Mouse (Mus musculus) CH12.LX (cell line): ENCODE measurements around the gene Ptprg. TPM values are rescaled to one million over a fixed set of nuclear protein-coding genes. Genes with fewer than 3 reads are reported as not detected.

Source experiments
- DNase-seq: peaks from one replicate; pipeline ENCODE4 v3.0.0-alpha.2; 2013; ENCODE audit errors: extremely low read depth
- H3K27ac ChIP-seq: 2 replicates; pipeline ENCODE4 v1.5.1; 2012; ENCODE audit warnings: low read depth, mild to moderate bottlenecking, control low read depth, moderate library complexity; ENCODE audit not compliant: insufficient read depth
- H3K27me3 ChIP-seq: replicated peaks from 2 replicates; pipeline ENCODE3; 2012; ENCODE audit warnings: inconsistent platforms
- H3K36me3 ChIP-seq, 2 experiments: replicated peaks in 1 of 2; 2 replicates each; pipeline versions ENCODE3 to v1.6.1; 2012; ENCODE audit warnings: inconsistent platforms in 1 of 2, low read length in 1 of 2, mild to moderate bottlenecking in 1 of 2, mixed read lengths in 1 of 2, moderate library complexity in 1 of 2; ENCODE audit not compliant: control insufficient read depth in 1 of 2, insufficient read depth in 1 of 2
- H3K4me1 ChIP-seq, 2 experiments: 2 replicates each; pipeline ENCODE4 v1.6.1; 2012; ENCODE audit warnings: inconsistent platforms in 1 of 2, moderate library complexity in 1 of 2; ENCODE audit not compliant: insufficient read depth in 2 of 2, control insufficient read depth in 1 of 2
- H3K4me2 ChIP-seq: 2 replicates; pipeline ENCODE4 v1.6.1; 2012; ENCODE audit warnings: low read depth, mild to moderate bottlenecking, control low read depth; ENCODE audit not compliant: poor library complexity, insufficient read depth, severe bottlenecking
- H3K4me3 ChIP-seq, 3 experiments: fragments of 150-350 bp in 1 of 3; sonication (generic) in 1 of 3; replicated peaks in 1 of 3; 2 replicates each; pipeline versions ENCODE3 to v1.5.1; 2011 to 2012; ENCODE audit warnings: low read depth in 2 of 3, low read length in 2 of 3, mild to moderate bottlenecking in 2 of 3, moderate library complexity in 2 of 3, control low read depth in 1 of 3, improper control_type of control experiment in 1 of 3, inconsistent platforms in 1 of 3, mixed read lengths in 1 of 3; ENCODE audit not compliant: poor library complexity in 1 of 3
- H3K79me2 ChIP-seq: replicated peaks from 2 replicates; pipeline ENCODE4 v1.6.1; 2012; ENCODE audit warnings: mild to moderate bottlenecking, moderate library complexity; ENCODE audit not compliant: control insufficient read depth, poor library complexity, insufficient read depth, severe bottlenecking; ENCODE audit errors: extremely low read depth
- H3K9ac ChIP-seq: 2 replicates; pipeline ENCODE4 v1.6.1; 2012; ENCODE audit warnings: low read depth, mild to moderate bottlenecking, control low read depth, moderate library complexity; ENCODE audit not compliant: insufficient read depth
- H3K9me3 ChIP-seq: replicated peaks from 2 replicates; pipeline ENCODE3; 2012; ENCODE audit warnings: low read length, inconsistent platforms, mixed read lengths
- BHLHE40 ChIP-seq: IDR thresholded peaks from 2 replicates; pipeline ENCODE4 v1.6.1; 2011; ENCODE audit warnings: mild to moderate bottlenecking, low read depth, low read length, improper control_type of control experiment
- E2F4 ChIP-seq: IDR thresholded peaks from 2 replicates; pipeline ENCODE4 v1.6.1; 2011; ENCODE audit warnings: low read depth, low read length, improper control_type of control experiment; ENCODE audit not compliant: insufficient replicate concordance
- ETS1 ChIP-seq: conservative IDR thresholded peaks from 2 replicates; pipeline ENCODE4 v1.6.1; 2012; ENCODE audit warnings: low read depth, mild to moderate bottlenecking, inconsistent platforms, low read length, improper control_type of control experiment, moderate library complexity
- GABPA ChIP-seq: IDR thresholded peaks from 2 replicates; pipeline ENCODE4 v1.6.1; 2012; ENCODE audit warnings: low read depth, low read length, improper control_type of control experiment, inconsistent platforms; ENCODE audit not compliant: insufficient replicate concordance
- IRF4 ChIP-seq: IDR thresholded peaks from 2 replicates; pipeline ENCODE4 v1.6.1; 2014; ENCODE audit warnings: low read depth, mild to moderate bottlenecking, inconsistent platforms, low read length, improper control_type of control experiment
- JUN ChIP-seq: IDR thresholded peaks from 2 replicates; pipeline ENCODE4 v1.6.1; 2011; ENCODE audit warnings: low read depth, mild to moderate bottlenecking, low read length, improper control_type of control experiment, moderate library complexity; ENCODE audit not compliant: insufficient read depth
- JUND ChIP-seq: conservative IDR thresholded peaks from 2 replicates; pipeline ENCODE4 v1.6.1; 2011; ENCODE audit warnings: low read depth, low read length, improper control_type of control experiment
- MAZ ChIP-seq: IDR thresholded peaks from 2 replicates; pipeline ENCODE4 v1.6.1; 2012; ENCODE audit warnings: low read depth, mild to moderate bottlenecking, inconsistent platforms, low read length, improper control_type of control experiment, moderate library complexity
- MYC ChIP-seq: IDR thresholded peaks from 2 replicates; pipeline ENCODE4 v1.6.1; 2011; ENCODE audit warnings: low read depth, mild to moderate bottlenecking, improper control_type of control experiment, low read length
- NELFE ChIP-seq: IDR thresholded peaks from 2 replicates; pipeline ENCODE4 v1.6.1; 2011; ENCODE audit warnings: low read depth, low read length, improper control_type of control experiment
- NRF1 ChIP-seq: IDR thresholded peaks from 2 replicates; pipeline ENCODE4 v1.6.1; 2014; ENCODE audit warnings: low read depth, mild to moderate bottlenecking, inconsistent platforms, low read length, improper control_type of control experiment, moderate library complexity
- POLR2A ChIP-seq: IDR thresholded peaks from 2 replicates; pipeline ENCODE4 v1.6.1; 2011; ENCODE audit warnings: low read depth, mild to moderate bottlenecking, improper control_type of control experiment, low read length
- POLR2AphosphoS2 ChIP-seq: IDR thresholded peaks from 2 replicates; pipeline ENCODE4 v1.6.1; 2011; ENCODE audit warnings: low read depth, low read length, improper control_type of control experiment
- RAD21 ChIP-seq: IDR thresholded peaks from 2 replicates; pipeline ENCODE4 v1.6.1; 2011; ENCODE audit warnings: low read depth, mild to moderate bottlenecking, low read length, improper control_type of control experiment, moderate library complexity
- RCOR1 ChIP-seq: conservative IDR thresholded peaks from 2 replicates; pipeline ENCODE4 v1.6.1; 2012; ENCODE audit warnings: low read depth, mild to moderate bottlenecking, inconsistent platforms, low read length, improper control_type of control experiment
- SMC3 ChIP-seq: IDR thresholded peaks from 2 replicates; pipeline ENCODE4 v1.6.1; 2011; ENCODE audit warnings: low read depth, low read length, improper control_type of control experiment
- TBP ChIP-seq: conservative IDR thresholded peaks from 2 replicates; pipeline ENCODE4 v1.6.1; 2011; ENCODE audit warnings: low read depth, low read length, improper control_type of control experiment
- TCF12 ChIP-seq: IDR thresholded peaks from 2 replicates; pipeline ENCODE4 v1.6.1; 2014; ENCODE audit warnings: low read depth, mild to moderate bottlenecking, inconsistent platforms, low read length, improper control_type of control experiment
- USF1 ChIP-seq: IDR thresholded peaks from 2 replicates; pipeline ENCODE4 v1.6.1; 2014; ENCODE audit warnings: low read depth, mild to moderate bottlenecking, inconsistent platforms, low read length, improper control_type of control experiment
- USF2 ChIP-seq: conservative IDR thresholded peaks from 2 replicates; pipeline ENCODE4 v1.6.1; 2011; ENCODE audit warnings: low read depth, low read length, improper control_type of control experiment
- ZC3H11A ChIP-seq: IDR thresholded peaks from 2 replicates; pipeline ENCODE4 v1.6.1; 2012; ENCODE audit warnings: low read depth, mild to moderate bottlenecking, inconsistent platforms, low read length, improper control_type of control experiment
- ZKSCAN1 ChIP-seq: IDR thresholded peaks from 2 replicates; pipeline ENCODE4 v1.6.1; 2012; ENCODE audit warnings: low read depth, inconsistent platforms, low read length, improper control_type of control experiment, borderline replicate concordance
- ZMIZ1 ChIP-seq: IDR thresholded peaks from 2 replicates; pipeline ENCODE4 v1.6.1; 2012; ENCODE audit warnings: low read depth, mild to moderate bottlenecking, inconsistent platforms, low read length, improper control_type of control experiment
- dilution Hi-C: fragments of 300-500 bp; cut with MboI; formaldehyde crosslinking; loops from 2 replicates; pipeline ENCODE4 v1.14.3; 2020; ENCODE audit warnings: low sequenced_read_pairs; ENCODE audit not compliant: extremely low pct_unique_long_range_greater_than_20kb, extremely low pct_ligation_motif_present
- in situ Hi-C: fragments of 300-500 bp; cut with MboI; formaldehyde crosslinking; loops from 3 replicates; pipeline ENCODE4 v1.14.3; 2019; ENCODE audit warnings: low sequenced_read_pairs, low pct_ligation_motif_present, low pct_unique_long_range_greater_than_20kb, mixed read lengths
- polyA plus RNA-seq: library from polyadenylated mRNA; unstranded; fragments of >175 nt; gene quantifications from 2 replicates; pipeline ENCODE4 v1.2.1, GENCODE M21; 2012; ENCODE audit warnings: low read depth; ENCODE audit not compliant: insufficient read length
- total RNA-seq, 2 experiments: library from RNA; depleted of rRNA; stranded (reverse); fragments of 300-350 nt in 1 of 2; fragments of >200 nt in 1 of 2; gene quantifications; 2 replicates each; pipeline ENCODE4 v1.2.3; 2012 to 2014

The Ptprg gene
- total and polyA plus RNA-seq, 3 experiments: 0.08 TPM; not detected in 2

GRCm38 (mm10) chr14:11825551-11825950 is 272.2 kb downstream of the Ptprg start:
- dilution Hi-C loops (no loop called here), in situ Hi-C loops (no loop called here)
- TF ChIP-seq E2F4 (no peak), BHLHE40 (no peak), NRF1 (no peak), JUN (no peak), ZMIZ1 (no peak), IRF4 (no peak), RCOR1 (no peak), TCF12 (no peak), NELFE (no peak)
- peaks cover 63% of the 10 kb centered on the region for H3K9me3 ChIP-seq
- H3K4me3 ChIP-seq: no peak overlapping the region
- DNase-seq: no peak
- no peak overlapping the region for H3K27ac ChIP-seq
- no peaks in the 10 kb centered on the region for H3K79me2 ChIP-seq
- no peak overlapping the region for H3K9ac ChIP-seq
- H3K36me3 ChIP-seq: no peaks in the 10 kb centered on the region
- H3K4me2 ChIP-seq: no peak overlapping the region
- H3K27me3 ChIP-seq: no peaks in the 10 kb centered on the region
- H3K4me1 ChIP-seq: no peaks in the 10 kb centered on the region

GRCm38 (mm10) chr14:11828086-11828485 is 274.8 kb downstream of the Ptprg start:
- no peaks in the 10 kb centered on the region for H3K36me3 ChIP-seq
- TF ChIP-seq POLR2A (no peak), GABPA (no peak), SMC3 (no peak), ZKSCAN1 (no peak), JUND (no peak), NELFE (no peak), MYC (no peak), TBP (no peak), JUN (no peak), ZC3H11A (no peak), USF1 (no peak), POLR2AphosphoS2 (no peak), RCOR1 (no peak), ETS1 (no peak), USF2 (no peak), E2F4 (no peak), BHLHE40 (no peak), MAZ (no peak), RAD21 (no peak)
- TF ChIP-seq, all 38 proteins: peak for 0
- no peaks in the 10 kb centered on the region for H3K4me1 ChIP-seq
- no peak overlapping the region for H3K27ac ChIP-seq
- dilution Hi-C loops (no loop called here), in situ Hi-C loops (no loop called here)
- no peak overlapping the region for H3K4me2 ChIP-seq
- no peak overlapping the region for H3K4me3 ChIP-seq
- no peaks in the 10 kb centered on the region for H3K27me3 ChIP-seq
- H3K79me2 ChIP-seq: no peaks in the 10 kb centered on the region
- H3K9me3 ChIP-seq: peaks cover 64% of the 10 kb centered on the region
- DNase-seq: no peak
- H3K9ac ChIP-seq: no peak overlapping the region
